Mouse (Mus musculus): ENCODE measurements around the gene Aldh9a1. TPM values are rescaled to one million over a fixed set of nuclear protein-coding genes. Genes with fewer than 3 reads are reported as not detected.
"Not testable (repeated sequence)": the region's sequence is repeated elsewhere in the genome, so short reads cannot be mapped to it uniquely, and the experiment has no call there.

Aldh9a1 gene
- total RNA-seq (2021), result 10 to 100 TPM; 11.0 to 16.8 TPM
- long read RNA-seq, experiment 1, transcript Aldh9a1-201 (11 exons, 2,835 nt), result major isoform, 29 of 38 reads
- long read RNA-seq, experiment 1, partial matches to known transcripts, result 3 of 38 reads
- long read RNA-seq, experiment 1, other reads (novel, unspliced or antisense), result 6 of 38 reads
- long read RNA-seq, experiment 2, transcript Aldh9a1-201 (11 exons, 2,835 nt), result major isoform, 32 of 40 reads
- long read RNA-seq, experiment 2, partial matches to known transcripts, result 3 of 40 reads
- long read RNA-seq, experiment 2, other reads (novel, unspliced or antisense), result 5 of 40 reads

GRCm38 (mm10) chr1:167349815-167350596 lies at the start of gene Aldh9a1:
Gene Aldh9a1 (plus strand): TSS chr1:167349991.
- DNase-seq (ENCODE audit: low spot score in 2 of 2), result peak; percentile 88

- DNase-seq (ENCODE audit: low spot score in 2 of 2), result no peak
These were observed 49.7 kb upstream of the Aldh9a1 start for GRCm38 (mm10) chr1:167300122-167300521.

- DNase-seq (ENCODE audit: low spot score in 2 of 2), result no peak
These were observed 44.2 kb upstream of the Aldh9a1 start for GRCm38 (mm10) chr1:167305501-167306137.

GRCm38 (mm10) chr1:167306451-167307240 lies 43.1 kb upstream of the Aldh9a1 start:
- DNase-seq (ENCODE audit: low spot score in 2 of 2), result peak in 1 of 2 experiments; percentile 20

- DNase-seq (ENCODE audit: low spot score in 2 of 2), result no peak
These were observed 42.1 kb upstream of the Aldh9a1 start for GRCm38 (mm10) chr1:167307674-167308073.

GRCm38 (mm10) chr1:167308261-167309054 lies 41.3 kb upstream of the Aldh9a1 start, which contains the start of gene Tmco1:
Gene Tmco1 (plus strand): TSS chr1:167308378.
- DNase-seq (ENCODE audit: low spot score in 2 of 2), result peak; percentile 99

GRCm38 (mm10) chr1:167312367-167312766 lies 37.4 kb upstream of the Aldh9a1 start:
- DNase-seq (ENCODE audit: low spot score in 2 of 2), result no peak

GRCm38 (mm10) chr1:167313220-167313619 lies 36.6 kb upstream of the Aldh9a1 start:
- DNase-seq (ENCODE audit: low spot score in 2 of 2), result no peak

- no peak for DNase-seq (ENCODE audit: low spot score in 2 of 2)
These were observed 28.1 kb upstream of the Aldh9a1 start for GRCm38 (mm10) chr1:167321691-167322090.

- no peak for DNase-seq (ENCODE audit: low spot score in 2 of 2)
These were observed 21.0 kb upstream of the Aldh9a1 start for GRCm38 (mm10) chr1:167328776-167329175.

- no peak for DNase-seq (ENCODE audit: low spot score in 2 of 2)
These were observed 18.7 kb upstream of the Aldh9a1 start for GRCm38 (mm10) chr1:167331106-167331505.

GRCm38 (mm10) chr1:167336398-167336797 lies 13.4 kb upstream of the Aldh9a1 start:
- DNase-seq (ENCODE audit: low spot score in 2 of 2), result no peak

- DNase-seq (ENCODE audit: low spot score in 2 of 2), result peak; percentile 69 to 81
These were observed 12.2 kb upstream of the Aldh9a1 start for GRCm38 (mm10) chr1:167337463-167338095.

- DNase-seq (ENCODE audit: low spot score in 2 of 2), result no peak
These were observed 10.5 kb upstream of the Aldh9a1 start for GRCm38 (mm10) chr1:167339177-167339781.

GRCm38 (mm10) chr1:167340111-167340787 lies 9.5 kb upstream of the Aldh9a1 start:
- DNase-seq (ENCODE audit: low spot score in 2 of 2), result no peak

- no peak for DNase-seq (ENCODE audit: low spot score in 2 of 2)
These were observed 8.8 kb upstream of the Aldh9a1 start for GRCm38 (mm10) chr1:167340910-167341528.

GRCm38 (mm10) chr1:167342831-167343230 lies 7.0 kb upstream of the Aldh9a1 start:
- DNase-seq (ENCODE audit: low spot score in 2 of 2), result no peak

GRCm38 (mm10) chr1:167345994-167346520 lies 3.7 kb upstream of the Aldh9a1 start:
- not testable (repeated sequence) for DNase-seq (ENCODE audit: low spot score in 2 of 2)
